ENCODE assay signal across 8 mouse cellular contexts in genomic region chr1:72536611-72537351, GRCm38 (mm10). TPM values are rescaled to one million over a fixed set of nuclear protein-coding genes. Genes with fewer than 3 reads are reported as not detected.
DNase-seq lines count a peak whose midpoint lies in the region; ATAC-seq lines count a peak whose summit lies in the region.

Gene March4, minus strand, starts transcription at chr1:72536930.

- peaks cover 6% of the 10 kb centered on the region for H3K4me1 ChIP-seq in intestine, embryonic 16.5 days (ENCODE audit: control insufficient read depth, insufficient read depth, low read length)

- no peak within 1 kb of the TSS for H3K27ac ChIP-seq in intestine, embryonic 16.5 days (ENCODE audit: low read length)

- under 1% methylated on average over 41 of the region's 41 CpGs for WGBS in intestine, embryonic 16.5 days

- peak; percentile 77 for ATAC-seq in intestine, embryonic 16.5 days

- H3K4me2 ChIP-seq in intestine, embryonic 16.5 days (ENCODE audit: low read depth, low read length) = peak within 1 kb of the TSS; percentile 53

- peak; percentile 68 to 88 for DNase-seq in adrenal gland, adult (ENCODE audit: inconsistent age in 2 of 2, low spot score in 1 of 2)
- DNase-seq in cerebellum, postnatal 14 days = peak; percentile 86 to 91
- DNase-seq in frontal cortex, postnatal 36 days (ENCODE audit: low spot score in 2 of 2) = peak; percentile 75 to 84
- DNase-seq in left cerebral cortex, postnatal 36 days (ENCODE audit: low spot score in 2 of 2) = peak; percentile 78 to 86
- DNase-seq in mesoderm, embryonic 11.5 days (ENCODE audit: low read depth, low spot score) = peak; percentile 87
- peak; percentile 40 to 81 for DNase-seq in spleen, postnatal 4 days (ENCODE audit: low spot score in 2 of 2)
- no peak for DNase-seq in natural killer cell, adult 2 months (ENCODE audit: low spot score in 2 of 2)

- peaks cover 22% of the 10 kb centered on the region for H3K27me3 ChIP-seq in intestine, embryonic 16.5 days (replicated peaks; ENCODE audit: control insufficient read depth, insufficient read depth, low read length)

- no peaks in the 10 kb centered on the region for H3K36me3 ChIP-seq in intestine, embryonic 16.5 days (ENCODE audit: control insufficient read depth, insufficient read depth, low read length)

- H3K9me3 ChIP-seq in intestine, embryonic 16.5 days (ENCODE audit: control insufficient read depth, low read length) = no peaks in the 10 kb centered on the region

- intact Hi-C loops in left cerebral cortex, postnatal 36 days (cut with DNase I) = loop anchor here (5.0 kb wide), 3 partner anchors 41 to 229 kb away; partner anchors contain the start of gene Xrcc5

- no peak within 1 kb of the TSS for H3K9ac ChIP-seq in intestine, embryonic 16.5 days (ENCODE audit: low read depth, low read length)

- H3K4me3 ChIP-seq in intestine, embryonic 16.5 days (ENCODE audit: low read length) = peak within 1 kb of the TSS; percentile 30

RNA-seq across cellular contexts. Expression of gene March4, which starts in this region (rescaled TPM):
- polyA plus RNA-seq in intestine, embryonic 16.5 days (2015; fragmentation: Nextera tagmentation; extraction: Ambion mirVana) = 0.27 and 0.32 TPM in 2 replicates
- total RNA-seq in left cerebral cortex, postnatal 36 days (2021) = 10 to 100 TPM; 17.5 to 20.4 TPM

Comparison
In these comparisons a context has a peak if more than half of its experiments do, and no peak if none do; other contexts are left out.
1. Peak in ATAC-seq, H3K4me3 ChIP-seq and H3K4me2 ChIP-seq in intestine, embryonic 16.5 days; RNA of the gene not detected or under 1 TPM.
2. DNase-seq: peak in adrenal gland, adult (2 of 2), cerebellum, postnatal 14 days (2 of 2), frontal cortex, postnatal 36 days (2 of 2), left cerebral cortex, postnatal 36 days (2 of 2), mesoderm, embryonic 11.5 days (single experiment) and spleen, postnatal 4 days (2 of 2); none in natural killer cell, adult 2 months (0 of 2).